Mouse (Mus musculus): ENCODE data around the gene H2afy. TPM values are rescaled to one million over a fixed set of nuclear protein-coding genes. Genes with fewer than 3 reads are reported as not detected.

Gene H2afy
- total RNA-seq, 2 experiments from 2014 or later: 68.3 to 68.5 TPM

DNA sequence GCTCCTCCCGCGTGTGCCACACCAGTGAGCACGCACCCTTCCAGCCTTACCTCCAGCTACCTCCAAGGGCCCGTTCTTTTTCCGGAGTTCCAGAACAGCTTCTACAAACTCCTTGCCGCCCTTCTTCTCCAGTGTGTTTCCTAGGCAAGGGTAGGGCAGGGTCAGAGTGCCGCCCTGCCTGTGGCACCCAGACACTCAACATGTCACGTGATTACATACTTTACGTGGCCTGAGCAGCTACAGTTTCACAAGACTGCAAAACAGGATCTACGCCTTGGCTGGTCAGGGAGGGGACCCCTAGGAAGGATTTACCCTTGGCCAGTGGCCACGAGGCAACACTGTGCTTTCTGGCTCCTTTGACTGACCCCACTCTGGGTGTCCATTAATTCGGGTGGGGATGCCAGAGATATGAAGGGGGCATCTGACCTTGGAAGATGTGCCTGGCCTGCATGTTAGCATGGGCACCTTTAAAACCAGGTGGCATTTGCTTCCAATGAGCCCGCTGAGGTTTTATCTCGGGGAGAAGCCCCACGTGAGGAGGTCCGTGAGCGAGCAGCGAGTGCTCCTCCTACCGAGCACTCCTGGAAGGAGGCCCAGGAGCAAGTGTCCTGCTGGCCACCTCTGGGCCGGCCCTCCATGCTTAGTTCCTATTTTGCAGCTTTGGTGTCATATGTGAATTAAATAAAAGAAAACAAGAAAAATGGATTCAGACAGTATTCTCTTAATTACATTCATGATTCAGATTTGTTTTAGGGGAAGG is 51.8 kb downstream of the H2afy start:
- peak; percentile 30 to 43 for DNase-seq
- intact Hi-C loops (cut with DNase I): no loop called here

DNA sequence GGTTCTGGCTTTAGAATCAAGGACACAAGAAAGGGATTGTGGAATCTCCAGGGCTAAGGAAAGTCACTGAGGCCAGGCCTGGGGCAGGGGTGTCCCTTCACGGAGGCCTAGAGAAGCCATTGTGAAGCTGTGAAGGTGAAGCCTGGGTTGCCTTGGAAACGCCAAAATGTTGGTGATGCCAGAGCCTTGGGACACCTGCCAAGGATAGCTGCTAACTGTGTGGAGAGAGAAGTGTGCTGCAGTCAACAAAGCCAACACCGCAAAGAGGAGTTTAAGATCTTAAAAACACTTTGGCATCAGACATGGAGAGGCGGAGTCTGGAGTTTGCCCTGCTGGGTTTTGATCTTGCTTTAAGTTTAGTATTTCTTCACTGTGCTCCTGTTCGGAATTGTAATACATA is 54.5 kb downstream of the H2afy start:
- DNase-seq: no peak
- intact Hi-C loops (cut with DNase I): no loop called here

DNA sequence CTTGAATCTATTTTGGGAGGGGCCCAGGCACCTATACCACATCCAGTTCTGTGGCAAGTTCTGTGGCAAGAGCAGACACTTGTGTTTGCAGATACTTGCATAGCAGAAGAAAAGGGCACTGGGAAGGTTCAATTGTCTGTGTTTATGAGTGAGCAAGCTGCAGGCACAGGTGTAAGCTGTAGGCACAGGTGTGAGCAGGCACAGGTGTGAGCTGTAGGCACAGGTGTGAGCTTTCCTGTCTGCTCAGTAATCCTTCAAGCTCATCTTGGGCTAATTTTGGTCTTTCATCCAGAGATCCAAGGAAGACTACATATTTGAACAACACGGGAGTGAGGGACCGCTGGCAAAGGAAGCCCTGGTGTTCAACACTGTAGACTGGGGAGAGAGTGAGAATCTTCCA is 56.5 kb downstream of the H2afy start:
- DNase-seq: no peak
- intact Hi-C loops (cut with DNase I): no loop called here

DNA sequence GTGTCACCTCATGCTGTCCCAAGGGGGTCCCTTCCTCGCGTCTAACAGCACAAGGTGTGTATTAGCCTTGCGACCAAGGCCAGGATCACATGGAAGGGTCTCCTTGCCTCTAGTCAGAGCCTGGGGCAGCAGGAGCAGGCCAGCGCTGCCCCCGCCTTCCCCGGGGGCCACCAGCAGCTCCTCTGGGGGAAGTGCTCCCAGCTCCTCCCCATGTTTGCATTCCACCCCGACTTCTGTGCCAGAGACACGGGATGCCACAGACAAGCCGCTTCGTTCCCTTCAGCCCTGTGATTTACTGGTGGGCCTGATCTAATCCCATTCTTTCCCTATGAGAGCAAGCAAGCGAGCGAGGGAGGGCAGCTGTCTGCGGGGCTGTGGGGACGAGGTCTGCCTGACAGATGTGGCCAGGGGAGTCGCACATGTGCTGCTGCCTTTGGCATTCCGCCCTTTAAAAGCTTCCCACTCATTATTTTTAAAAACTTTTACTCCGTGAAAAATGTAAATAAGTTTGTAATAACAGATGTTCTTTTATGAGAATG is 57.4 kb downstream of the H2afy start:
- no peak for DNase-seq
- intact Hi-C loops (cut with DNase I): no loop called here

DNA sequence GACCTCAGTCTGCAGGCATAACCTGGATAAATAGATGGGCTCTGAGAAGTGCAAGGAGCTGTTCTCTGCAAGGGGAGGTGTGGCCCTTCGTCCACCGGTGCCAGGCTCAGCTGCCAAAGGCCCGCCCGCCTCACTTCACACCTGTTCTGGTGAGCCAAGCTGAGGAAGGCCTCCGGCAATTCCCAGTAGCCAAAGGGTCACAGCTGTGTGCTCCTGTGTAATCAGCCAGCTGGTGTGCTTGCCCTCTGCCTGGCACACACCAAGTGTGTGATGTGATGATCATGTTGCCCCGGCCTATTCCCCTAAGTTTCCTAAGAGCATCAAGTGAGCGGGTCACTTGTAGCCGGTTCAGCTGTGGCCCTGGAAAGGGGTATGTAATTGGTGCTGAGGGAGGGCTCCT is 60.2 kb downstream of the H2afy start:
- DNase-seq: no peak
- intact Hi-C loops (cut with DNase I): no loop called here

DNA sequence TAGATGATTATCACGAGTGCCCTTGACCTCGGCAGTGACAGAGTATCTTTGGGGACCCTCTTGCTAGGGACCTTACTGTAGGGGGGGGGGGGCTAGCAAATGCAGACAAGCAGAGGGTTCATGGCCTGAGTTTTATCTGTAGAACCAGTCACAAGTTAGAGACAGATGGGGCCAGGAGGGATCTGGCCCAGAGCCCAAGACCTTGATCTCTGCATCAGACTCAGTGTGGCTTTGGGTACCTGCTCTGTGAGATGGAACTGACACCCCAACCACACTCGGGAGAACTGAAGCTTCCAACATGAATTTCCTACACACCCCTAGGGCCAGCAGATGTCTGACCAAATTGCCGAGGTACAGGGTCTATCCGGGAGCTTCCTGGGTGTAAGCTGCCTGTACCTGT is 63.0 kb downstream of the H2afy start:
- no peak for DNase-seq
- intact Hi-C loops (cut with DNase I): loop anchor here (5.0 kb wide), 2 partner anchors 79 to 101 kb away; no protein-coding TSS in a partner anchor

DNA sequence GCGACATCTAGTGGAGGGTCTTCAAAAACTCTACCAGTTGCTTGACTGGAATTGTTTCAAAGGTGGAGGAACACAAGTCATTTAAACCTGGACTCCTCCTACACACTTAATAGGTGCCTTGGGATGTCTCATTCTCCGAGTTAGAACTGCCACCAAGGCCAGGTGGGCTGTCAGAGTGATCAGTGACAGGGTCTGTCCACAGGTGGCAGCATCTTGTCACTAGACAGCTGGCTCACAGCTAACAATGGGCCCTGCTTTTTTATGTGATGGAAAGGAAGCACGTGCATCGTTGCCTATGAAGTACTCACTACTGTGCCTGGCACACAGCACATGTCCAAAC is 63.9 kb downstream of the H2afy start:
- intact Hi-C loops (cut with DNase I): loop anchor here (5.0 kb wide), 2 partner anchors 80 to 100 kb away; no protein-coding TSS in a partner anchor
- DNase-seq: peak in 1 of 2 experiments; percentile 40

DNA sequence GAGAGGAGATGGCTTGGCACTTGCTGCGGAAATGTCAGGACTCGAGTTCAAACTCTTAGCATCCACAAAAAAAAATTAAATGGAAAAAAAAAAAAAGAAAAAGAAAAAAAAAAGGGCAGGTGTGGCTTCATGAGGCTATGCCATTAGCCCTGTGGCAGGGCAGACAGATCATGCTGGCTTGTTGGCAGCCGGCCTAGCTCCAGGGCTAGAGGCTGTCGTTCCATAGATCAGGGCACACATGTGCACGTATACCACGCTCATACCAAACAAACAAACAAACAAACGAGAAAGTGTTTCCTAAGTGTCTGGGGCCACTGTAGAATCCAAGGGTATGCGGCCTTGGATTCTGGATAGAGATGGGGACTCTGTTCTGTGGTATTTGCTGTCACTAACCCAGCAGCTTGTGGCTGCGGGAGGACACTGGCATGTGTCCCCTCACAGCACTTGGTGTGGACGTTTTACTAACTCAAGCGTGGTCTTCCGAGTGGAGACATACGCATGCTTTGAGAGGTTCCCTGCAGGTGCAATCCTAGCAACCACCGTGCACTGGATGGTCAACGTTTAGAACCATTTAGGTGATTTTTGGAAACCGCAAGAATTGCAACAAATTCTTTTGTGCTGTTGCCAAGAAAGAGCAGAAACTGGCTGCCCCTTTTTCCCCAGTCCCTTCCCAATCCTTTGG is 64.4 kb downstream of the H2afy start:
- DNase-seq: no peak
- intact Hi-C loops (cut with DNase I): loop anchor here (5.0 kb wide), 2 partner anchors 81 to 99 kb away; no protein-coding TSS in a partner anchor

DNA sequence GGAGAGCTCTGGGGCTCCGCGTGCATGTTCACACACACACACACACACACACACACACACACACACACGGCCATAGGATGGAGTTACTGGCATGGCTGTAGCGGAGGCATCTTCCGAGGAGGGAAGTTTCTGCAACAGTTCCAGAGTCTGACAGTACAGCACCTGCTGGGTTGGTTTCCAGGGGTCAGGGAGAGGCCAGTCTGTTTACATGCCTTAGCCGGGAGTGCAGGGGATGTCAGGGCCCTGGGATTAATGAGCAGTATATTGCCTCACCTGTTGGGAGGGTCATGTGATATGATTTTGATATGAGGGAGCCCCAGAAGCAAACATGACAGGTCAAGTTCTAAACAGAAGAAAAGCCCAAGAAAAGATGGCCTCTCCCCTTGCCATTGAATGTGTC is 66.5 kb downstream of the H2afy start:
- intact Hi-C loops (cut with DNase I): loop anchor here (5.0 kb wide), 2 partner anchors 83 to 97 kb away; no protein-coding TSS in a partner anchor

DNA sequence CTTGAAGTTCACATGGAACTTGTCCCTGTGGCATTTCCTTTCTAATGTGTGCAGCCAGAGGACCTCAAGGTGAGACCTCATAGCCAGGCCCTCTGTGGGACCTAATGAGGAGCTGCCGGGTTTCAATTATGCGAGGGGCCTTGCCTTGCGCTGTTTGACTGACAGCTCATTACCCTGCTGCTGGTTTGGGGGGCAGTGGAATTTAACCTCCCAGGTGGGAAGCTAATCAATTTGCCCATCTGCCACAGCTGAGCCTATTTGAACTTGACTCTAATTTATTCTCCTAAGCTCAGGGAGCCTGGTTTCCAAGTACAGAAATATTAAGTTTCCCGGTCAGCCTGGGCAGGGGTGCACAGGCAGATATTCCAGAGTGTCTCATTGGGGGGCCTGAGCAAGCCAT is 67.6 kb downstream of the H2afy start:
- intact Hi-C loops (cut with DNase I): no loop called here

More for the DNA sequence above, 66.5 kb downstream of the H2afy start:
- DNase-seq: no peak

DNA sequence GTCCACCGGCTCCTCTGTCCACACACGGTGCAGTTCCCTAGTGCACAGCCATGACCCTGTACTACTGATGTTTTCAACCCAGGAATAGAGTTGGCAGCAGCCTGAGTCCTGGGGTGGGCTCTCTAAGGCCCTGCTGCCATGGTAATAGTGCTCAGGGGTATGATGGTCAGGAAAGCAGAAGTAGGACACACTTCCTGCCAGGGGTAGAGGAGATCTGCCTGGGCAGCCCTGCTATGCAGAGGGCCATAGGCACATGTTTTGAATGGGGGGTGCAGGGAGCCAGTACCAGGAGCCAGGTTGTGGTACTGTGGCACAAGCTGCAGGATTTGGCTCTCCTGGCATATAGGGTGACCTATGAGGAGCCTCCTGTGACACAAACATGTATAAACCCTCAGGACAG is 69.3 kb downstream of the H2afy start:
- DNase-seq: no peak

More for the DNA sequence above, 67.6 kb downstream of the H2afy start:
- no peak for DNase-seq

DNA sequence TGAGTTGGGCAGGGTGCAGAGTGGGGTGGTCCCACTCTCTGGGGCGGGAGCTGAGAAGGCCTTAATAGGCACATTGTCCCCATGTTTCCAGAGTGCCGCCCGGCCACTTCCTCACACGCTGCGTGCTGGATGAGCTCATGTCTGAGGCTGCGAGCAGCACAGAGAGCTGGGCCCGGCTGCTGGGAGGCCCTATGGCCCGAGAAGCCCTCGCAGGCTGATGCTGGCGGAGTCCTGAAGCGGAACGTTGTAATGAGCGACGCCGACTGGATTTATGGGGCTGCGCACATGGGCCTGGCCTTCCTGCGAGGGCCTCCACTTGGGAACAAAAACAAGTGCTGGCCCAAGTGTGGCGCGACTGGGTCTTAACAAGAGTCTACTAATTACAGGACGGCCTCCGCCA is 70.0 kb downstream of the H2afy start:
- no peak for DNase-seq
- intact Hi-C loops (cut with DNase I): no loop called here

More for the DNA sequence above, 69.3 kb downstream of the H2afy start:
- intact Hi-C loops (cut with DNase I): no loop called here

DNA sequence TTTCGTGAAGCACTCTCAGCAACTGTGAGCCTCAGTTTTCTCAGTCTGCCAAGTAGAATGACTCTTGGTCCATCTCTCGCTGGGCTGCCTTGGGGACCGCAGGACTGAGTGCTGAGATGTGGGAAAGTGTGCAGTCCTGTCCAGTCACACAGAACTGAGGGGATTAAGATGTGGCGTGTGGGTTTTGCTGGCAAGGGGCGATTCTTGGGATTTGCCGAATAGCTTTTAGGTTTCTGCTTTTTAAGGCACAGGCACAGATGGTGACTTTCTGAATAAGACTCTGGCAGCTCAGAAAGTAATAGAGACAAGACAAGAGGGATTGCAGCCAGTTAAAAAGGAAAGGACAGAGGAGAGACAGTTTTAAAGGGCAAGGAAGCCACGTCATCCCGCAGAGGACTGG is 78.4 kb downstream of the H2afy start:
- intact Hi-C loops (cut with DNase I): no loop called here
- DNase-seq: no peak

DNA sequence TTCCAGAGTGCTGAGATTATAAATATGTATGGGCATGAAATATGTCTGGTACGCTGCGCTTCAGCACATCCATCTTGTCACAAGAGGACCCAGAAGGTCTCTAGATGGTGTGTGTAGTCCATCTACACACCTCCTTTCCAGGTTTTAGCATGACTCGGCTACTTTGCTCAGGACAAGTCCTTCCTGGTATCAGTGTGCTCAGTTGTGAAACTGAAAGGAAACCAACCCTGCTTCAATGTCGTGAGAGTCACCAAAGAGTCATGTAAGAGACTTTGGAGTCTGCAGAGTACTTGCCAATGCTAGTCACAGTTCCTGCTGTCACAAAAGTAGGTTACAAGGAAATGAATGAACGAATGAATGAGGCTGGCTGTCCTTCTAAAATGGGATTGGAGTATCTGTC is 80.4 kb downstream of the H2afy start:
- intact Hi-C loops (cut with DNase I): no loop called here
- DNase-seq: no peak

DNA sequence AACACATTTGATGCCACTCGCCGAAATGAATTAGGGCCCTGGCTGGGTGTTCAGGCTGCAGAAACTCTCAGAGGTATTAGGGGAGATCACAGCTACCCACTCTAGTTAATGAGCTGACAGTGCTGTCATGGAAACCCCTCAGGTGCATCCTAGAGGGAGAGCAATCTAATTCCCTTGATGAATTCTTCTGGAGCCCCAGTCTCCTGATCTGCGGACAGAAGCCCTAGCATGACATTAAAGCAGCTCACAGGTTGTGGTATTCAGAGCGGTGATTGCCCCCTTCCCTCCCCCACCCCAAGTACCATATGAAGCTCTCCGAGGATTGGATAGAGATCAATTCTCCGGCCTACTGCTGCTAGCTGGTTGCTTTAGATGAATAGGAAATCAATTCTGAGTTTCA is 82.1 kb downstream of the H2afy start:
- no peak for DNase-seq
- intact Hi-C loops (cut with DNase I): no loop called here

DNA sequence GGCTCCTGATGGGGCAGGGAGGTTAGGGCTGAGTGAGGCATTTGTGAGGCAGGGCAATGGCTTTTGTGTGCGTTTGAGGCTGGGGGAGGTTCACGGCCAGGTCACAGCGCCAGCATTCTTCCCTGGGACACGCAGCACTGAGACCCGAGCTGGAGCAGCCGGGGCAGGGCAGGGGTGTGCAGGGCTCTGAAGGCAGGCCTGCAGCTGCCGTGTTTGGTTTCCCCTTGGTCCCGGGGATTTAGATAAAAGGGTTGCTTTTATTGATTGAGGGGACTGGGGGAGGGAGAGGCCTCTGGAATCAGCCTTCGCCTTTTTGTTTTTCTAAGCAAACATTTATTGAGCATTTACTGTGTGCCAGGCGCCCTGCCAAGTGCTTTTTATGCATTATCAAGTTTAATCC is 83.4 kb downstream of the H2afy start:
- intact Hi-C loops (cut with DNase I): no loop called here
- DNase-seq: no peak

DNA sequence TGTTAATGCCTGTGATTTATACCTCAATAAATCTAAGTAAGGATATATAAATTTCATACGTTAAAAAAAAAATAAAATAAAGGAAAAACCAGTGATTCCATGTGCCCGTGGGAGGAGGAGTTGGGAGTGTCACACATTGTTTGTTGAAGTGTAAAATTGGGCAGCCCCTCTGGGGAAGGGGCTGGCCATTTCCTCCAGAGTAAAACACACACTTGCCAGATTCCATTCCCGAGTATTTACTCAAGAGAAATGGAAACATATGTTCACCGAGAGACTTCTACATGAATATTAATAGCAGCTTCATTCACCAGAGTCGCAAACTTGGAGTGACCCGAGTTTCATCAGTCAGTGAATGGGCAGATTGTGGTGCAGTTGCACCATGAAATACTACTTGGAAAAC is 85.9 kb downstream of the H2afy start:
- DNase-seq: no peak
- intact Hi-C loops (cut with DNase I): no loop called here

DNA sequence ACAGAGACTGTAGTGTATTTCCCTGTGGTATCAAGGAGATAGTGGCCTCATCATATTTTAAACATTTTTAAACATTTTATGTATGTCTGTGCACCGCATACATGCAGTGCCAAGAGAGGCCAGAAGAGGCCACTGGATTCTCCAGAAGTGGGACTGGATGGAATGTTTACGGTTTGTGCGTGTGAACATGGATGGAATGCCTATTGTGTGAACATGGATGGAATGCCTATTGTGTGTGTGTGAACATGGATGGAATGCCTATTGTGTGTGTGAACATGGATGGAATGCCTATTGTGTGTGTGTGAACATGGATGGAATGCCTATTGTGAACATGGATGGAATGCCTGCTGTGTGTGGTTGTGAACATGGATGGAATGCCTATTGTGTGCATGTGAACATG is 93.9 kb downstream of the H2afy start:
- DNase-seq: no peak
- intact Hi-C loops (cut with DNase I): no loop called here

DNA sequence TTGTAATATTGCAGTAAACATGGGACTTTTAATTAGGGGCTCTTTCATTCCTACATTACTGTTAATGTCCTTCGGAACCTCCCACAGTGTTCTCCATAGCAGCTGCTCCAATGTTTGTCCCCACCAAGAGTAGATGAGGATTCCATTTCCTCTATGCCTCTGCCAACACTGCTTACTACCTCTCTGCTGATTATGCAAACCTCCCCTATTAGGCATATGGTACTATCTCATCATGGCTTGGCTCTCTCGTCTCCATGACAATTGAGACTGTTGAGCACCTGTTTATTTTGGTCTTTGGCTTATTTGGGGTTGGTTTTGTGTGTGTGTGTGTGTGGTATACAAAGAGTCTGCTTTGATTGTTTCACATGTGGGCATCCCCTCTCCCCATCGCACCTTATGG is 95.5 kb downstream of the H2afy start:
- intact Hi-C loops (cut with DNase I): no loop called here
- DNase-seq: no peak

DNA sequence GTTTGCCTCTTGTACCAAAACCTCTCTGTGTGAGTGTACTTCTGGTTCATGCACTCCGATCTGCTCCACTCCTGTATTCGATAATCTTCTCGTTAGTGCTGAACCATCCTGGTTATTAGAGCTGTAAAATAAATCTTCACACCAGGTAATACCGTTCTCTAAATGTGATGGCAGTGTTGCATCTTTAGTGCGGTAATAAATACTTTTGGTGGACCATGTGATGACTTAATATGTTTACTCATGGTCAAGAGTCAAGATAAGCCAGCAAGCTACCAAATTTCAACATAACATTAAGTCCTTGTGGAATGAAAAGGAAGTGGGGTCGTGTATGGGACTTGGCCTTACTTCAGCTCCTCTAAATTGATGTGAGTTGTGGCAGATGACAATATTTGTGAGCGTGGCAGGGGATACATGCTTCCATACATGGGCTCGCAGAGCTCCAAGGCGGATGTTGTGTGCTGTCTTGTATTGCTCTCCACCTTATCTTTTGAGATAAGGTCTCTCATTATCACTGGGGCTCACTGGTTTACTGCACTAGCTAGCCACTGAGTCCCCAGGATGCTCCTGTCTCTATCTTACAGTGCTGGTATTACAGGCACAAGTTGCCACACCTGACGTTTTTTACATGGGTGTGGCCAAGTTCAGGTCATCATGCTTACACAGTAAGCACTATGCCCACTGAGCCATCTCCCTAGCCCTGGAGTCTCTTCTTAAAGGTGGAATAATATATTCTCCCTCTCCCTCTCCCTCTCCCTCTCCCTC is 96.4 kb downstream of the H2afy start:
- DNase-seq: no peak
- intact Hi-C loops (cut with DNase I): no loop called here

DNA sequence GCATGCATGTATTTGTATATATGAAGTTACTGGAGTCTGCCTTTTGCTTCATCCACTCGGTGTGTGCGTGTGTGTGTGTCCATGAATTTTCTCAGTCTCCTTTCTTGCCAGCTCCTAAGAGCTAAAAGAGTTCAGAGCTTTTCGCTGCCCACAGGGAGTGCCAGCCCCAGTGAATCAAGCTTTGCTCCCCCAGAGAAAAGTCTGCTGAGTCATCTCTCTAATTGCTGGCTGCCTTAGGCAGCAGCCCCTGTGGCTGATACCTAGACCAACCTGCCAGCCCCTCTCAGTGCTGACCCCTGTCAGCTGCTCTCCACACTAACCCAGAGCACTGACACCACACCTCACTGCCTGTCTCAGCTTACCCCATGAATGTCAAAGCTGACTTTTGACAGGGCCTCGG is 107.2 kb downstream of the H2afy start:
- intact Hi-C loops (cut with DNase I): no loop called here
- no peak for DNase-seq

Measured in heart, postnatal 14 days (tissue).